Mouse (Mus musculus) ovary, adult 2 months (tissue): ENCODE data around the gene Opn5. TPM values are rescaled to one million over a fixed set of nuclear protein-coding genes. Genes with fewer than 3 reads are reported as not detected.

Experiments
- polyA plus RNA-seq: library from polyadenylated mRNA; depleted of rRNA; stranded (reverse); fragments of >200 nt; gene quantifications from 2 replicates; pipeline ENCODE4 v1.2.3, GENCODE M21; 2012; rRNA removed

The Opn5 gene
- polyA plus RNA-seq, result not detected in 2 replicates

DNA sequence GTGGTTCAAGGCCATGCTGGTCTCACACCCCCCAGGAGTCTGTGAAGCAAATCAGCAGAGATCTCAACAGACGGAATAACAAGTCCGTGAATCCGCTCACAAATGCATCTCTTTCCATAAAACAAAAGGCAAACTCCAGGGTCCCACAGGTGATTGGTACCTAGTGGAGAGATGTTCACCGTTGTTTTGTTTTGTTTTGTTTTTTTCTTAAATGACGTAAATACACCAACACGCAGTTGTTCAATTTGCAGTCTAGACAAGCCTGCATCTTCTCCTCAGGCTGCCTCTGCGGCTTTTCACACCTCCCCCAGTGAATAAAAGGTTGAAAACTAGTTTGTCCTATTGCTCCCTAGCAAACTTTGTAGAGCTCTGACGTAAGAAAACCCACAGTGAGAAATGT lies at the start of gene Opn5:
TSS of gene Opn5 (minus strand) at position 101 of the 400 bp plus-strand sequence.

Other genes starting within 250 kb of the Opn5 start
- 0.21 and 0.23 TPM in 2 replicates for gene Adgrf4, start 80.9 kb upstream of the Opn5 start, polyA plus RNA-seq
- gene Adgrf2, start 130.8 kb upstream of the Opn5 start, polyA plus RNA-seq, result 0.08 and 0.14 TPM in 2 replicates